Mouse (Mus musculus): ENCODE data around the gene Pax1.

Gene Pax1

GRCm38 (mm10) chr2:147373667-147374007 is 11.9 kb downstream of the Pax1 start:
- peak; percentile 22 for DNase-seq

DNA sequence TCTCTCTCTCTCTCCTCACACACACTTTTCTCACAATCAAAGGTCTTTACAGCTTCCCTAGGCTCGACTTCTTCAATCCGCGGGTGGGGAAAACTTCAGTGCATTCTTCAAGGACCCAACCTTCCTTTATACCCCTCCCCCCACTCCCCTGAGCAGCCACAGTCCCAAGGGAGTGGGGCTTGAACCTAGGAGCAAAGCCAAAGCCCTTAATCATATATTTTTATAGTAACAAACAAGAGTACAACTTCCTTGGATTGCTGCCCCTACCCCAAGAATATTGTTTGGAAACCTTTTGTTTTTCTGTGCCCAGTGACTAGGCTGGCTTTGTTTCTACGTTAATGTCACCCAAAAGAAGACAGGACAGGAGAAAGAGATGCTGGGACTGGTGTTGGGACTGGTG is 12.5 kb downstream of the Pax1 start:
- no peak for DNase-seq

- peak; percentile 36 for DNase-seq
Measured at GRCm38 (mm10) chr2:147375019-147375715, 13.4 kb downstream of the Pax1 start.

DNA sequence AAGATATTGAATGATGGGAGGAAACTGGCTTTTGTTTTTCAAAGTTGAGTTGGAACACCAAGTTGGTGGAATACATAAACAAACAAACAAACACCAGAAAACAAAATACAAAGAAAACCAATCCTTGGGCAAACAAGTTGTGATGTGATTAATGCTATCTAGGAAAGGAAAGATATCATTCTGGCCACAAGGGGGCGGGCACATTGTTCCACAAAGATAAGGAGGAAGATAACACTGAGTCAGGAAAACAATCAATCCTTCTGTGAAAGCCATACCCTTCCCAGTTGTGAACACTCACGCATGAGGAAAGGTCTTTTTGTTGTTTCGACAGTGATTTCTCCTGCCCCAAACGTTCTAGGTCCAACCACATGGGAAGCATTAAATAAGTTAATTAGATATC is 17.2 kb downstream of the Pax1 start:
- no peak for DNase-seq

DNA sequence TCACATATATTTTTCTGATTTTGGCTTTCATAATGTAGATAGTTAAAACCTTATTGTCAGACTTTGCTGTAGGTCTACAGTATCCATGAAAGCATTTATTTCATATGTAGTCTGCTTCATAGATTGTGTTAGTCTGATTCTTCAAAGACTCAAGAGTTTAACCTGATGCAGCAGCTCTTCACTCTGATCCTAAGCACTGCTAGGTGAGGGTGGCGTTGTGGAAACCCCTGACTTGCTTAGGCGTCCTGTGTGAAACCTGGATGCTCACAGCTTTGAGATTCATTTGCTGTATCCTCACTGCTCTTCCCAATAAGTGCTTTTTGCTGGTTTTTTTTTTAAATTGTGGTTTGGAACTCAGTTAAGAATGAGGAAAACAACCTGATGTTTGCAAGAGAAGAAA is 21.6 kb downstream of the Pax1 start:
- peak; percentile 22 for DNase-seq

GRCm38 (mm10) chr2:147386949-147387348 is 25.2 kb downstream of the Pax1 start:
- DNase-seq, result peak; percentile 61

- DNase-seq, result peak; percentile 17
Measured at GRCm38 (mm10) chr2:147409323-147409722, 47.6 kb downstream of the Pax1 start.

GRCm38 (mm10) chr2:147415037-147415436 is 53.3 kb downstream of the Pax1 start:
- peak; percentile 46 for DNase-seq

- peak; percentile 46 for DNase-seq
Measured at GRCm38 (mm10) chr2:147424582-147425255, 63.0 kb downstream of the Pax1 start.

DNA sequence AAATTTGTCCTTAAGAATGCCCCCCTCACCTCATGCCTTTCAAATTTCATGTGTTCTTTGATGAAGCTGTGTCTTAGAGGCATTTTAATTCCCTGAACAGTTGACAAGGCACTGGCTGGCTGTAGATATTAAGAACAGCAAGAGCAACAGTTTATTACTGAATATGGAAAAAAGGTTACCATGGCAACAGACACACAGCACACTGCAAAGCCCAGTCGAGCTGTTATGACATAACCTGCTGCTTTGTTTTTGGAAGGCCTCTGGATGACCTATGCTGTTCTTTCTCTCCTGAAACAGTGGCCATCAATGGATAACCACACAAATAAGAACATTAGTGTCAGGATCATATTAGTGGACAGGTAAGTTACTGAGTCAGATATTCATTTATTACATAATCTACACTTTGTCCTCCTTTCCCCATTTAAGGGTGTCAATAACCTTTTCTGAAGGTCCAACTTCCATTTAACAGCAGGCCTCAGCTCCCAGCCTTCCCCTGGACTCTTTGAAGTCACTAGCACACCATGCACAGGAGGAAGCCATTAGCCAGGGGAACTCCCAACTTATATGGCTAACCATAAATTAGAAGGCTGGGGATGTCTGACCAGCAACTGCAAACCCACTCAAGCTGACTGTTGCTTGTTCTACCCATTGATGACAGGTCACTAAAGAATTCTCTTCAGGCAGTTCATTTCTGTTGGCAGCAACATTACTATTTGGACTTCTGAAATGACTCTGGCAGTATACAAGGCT is 68.1 kb downstream of the Pax1 start:
- peak; percentile 23 for DNase-seq

GRCm38 (mm10) chr2:147433120-147433519 is 71.4 kb downstream of the Pax1 start:
- no peak for DNase-seq
